Mouse (Mus musculus) cerebellum, adult 2 months (tissue): ENCODE measurements at regions not wholly inside any gene's neighbourhood (a gene's known extent, or its start where the extent isn't known, plus 50 kb on each side); places are given as distances from the start of the nearest gene placed in this dataset.

Experiments
- CTCF ChIP-seq: fragments of 200-500 bp; IDR thresholded peaks from 2 replicates; pipeline ENCODE4 v1.5.1; 2011; ENCODE audit warnings: low read depth, mild to moderate bottlenecking, control low read depth, low read length, moderate library complexity, borderline replicate concordance; ENCODE audit not compliant: insufficient read depth
- POLR2A ChIP-seq: fragments of 200-500 bp; IDR thresholded peaks from 2 replicates; pipeline ENCODE4 v1.6.1; 2011; ENCODE audit warnings: low read length, control low read depth, borderline replicate concordance; ENCODE audit not compliant: insufficient read depth

DNA sequence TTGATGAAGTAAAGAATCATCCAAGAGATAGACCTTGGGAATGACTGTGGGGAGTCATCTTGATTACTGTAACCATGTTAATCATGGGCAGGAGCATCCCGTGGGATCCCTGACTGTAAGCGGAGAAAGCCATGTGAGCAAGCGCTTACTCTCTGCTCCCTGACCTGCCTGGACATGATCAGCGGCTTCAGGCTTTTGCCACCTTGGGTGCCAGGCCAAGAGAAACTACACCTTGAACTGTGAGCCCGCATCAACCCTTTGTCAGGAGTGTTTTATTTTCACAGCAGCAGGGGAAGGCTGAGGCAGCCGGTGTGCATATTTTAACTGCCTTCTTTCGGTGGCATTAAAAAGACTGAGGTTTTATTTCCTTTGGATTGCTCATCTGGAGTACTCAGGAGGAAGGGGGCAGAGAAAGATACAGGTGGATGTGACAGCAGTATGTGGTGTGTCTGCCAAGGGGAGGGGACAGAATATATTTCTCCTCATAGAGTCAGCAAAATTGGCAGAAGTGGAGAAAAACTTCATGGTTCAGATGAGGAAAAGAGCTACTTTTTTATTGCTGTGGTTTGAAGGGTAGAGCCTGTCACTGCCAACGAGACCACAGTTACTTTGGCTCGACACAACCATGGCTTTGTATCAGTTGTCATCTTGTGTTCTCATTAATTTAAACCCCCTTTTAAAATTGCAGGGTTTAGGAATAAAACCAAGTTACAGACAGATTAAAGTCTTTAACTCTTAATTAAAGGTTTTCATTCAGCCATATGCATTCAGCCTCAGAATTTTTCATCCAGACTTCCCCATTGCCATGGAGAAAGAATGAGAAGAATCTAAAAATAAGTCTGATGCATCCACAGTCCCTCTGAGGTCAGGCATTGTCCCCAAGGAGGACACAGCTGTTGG lies 208.1 kb upstream of the Ercc4 start:
- TF ChIP-seq CTCF (no peak), POLR2A (no peak)
